Mouse (Mus musculus) layer of hippocampus, postnatal 36 days (tissue): Measurements from ENCODE around the gene Wfikkn2. TPM values are rescaled to one million over a fixed set of nuclear protein-coding genes. Genes with fewer than 3 reads are reported as not detected.
"Not testable (repeated sequence)": the region's sequence is repeated elsewhere in the genome, so short reads cannot be mapped to it uniquely, and the experiment has no call there.

Experiments used
- DNase-seq, 2 experiments: peaks; one replicate each; pipeline ENCODE4 v3.0.0; 2022
- total RNA-seq, 2 experiments: library from RNA; stranded (reverse); gene quantifications; 2 replicates each; pipeline ENCODE4 v1.2.3; 2021

The Wfikkn2 gene
- total RNA-seq, result under 1 TPM; 0.25 to 0.61 TPM

GRCm38 (mm10) chr11:94245955-94246788 lies at the start of gene Wfikkn2:
Wfikkn2 (minus strand) TSS chr11:94246005.
- no peak for DNase-seq

- DNase-seq, result no peak
Measured at GRCm38 (mm10) chr11:94294996-94295845, 49.4 kb upstream of the Wfikkn2 start.

GRCm38 (mm10) chr11:94290062-94290740 lies 44.4 kb upstream of the Wfikkn2 start:
- no peak for DNase-seq

- no peak for DNase-seq
Measured at GRCm38 (mm10) chr11:94287105-94287504, 41.3 kb upstream of the Wfikkn2 start.

- DNase-seq, result no peak
Measured at GRCm38 (mm10) chr11:94285886-94286574, 40.2 kb upstream of the Wfikkn2 start.

- no peak for DNase-seq
Measured at GRCm38 (mm10) chr11:94283536-94284099, 37.8 kb upstream of the Wfikkn2 start.

- no peak for DNase-seq
Measured at GRCm38 (mm10) chr11:94282291-94282690, 36.5 kb upstream of the Wfikkn2 start.

- DNase-seq, result no peak
Measured at GRCm38 (mm10) chr11:94281199-94282181, 35.7 kb upstream of the Wfikkn2 start, which contains the start of gene Gm21885. Gm21885 (plus strand) TSS chr11:94281873.

GRCm38 (mm10) chr11:94276869-94277337 lies 31.1 kb upstream of the Wfikkn2 start:
- peak; percentile 88 to 91 for DNase-seq

- DNase-seq, result no peak
Measured at GRCm38 (mm10) chr11:94275686-94276085, 29.9 kb upstream of the Wfikkn2 start.

GRCm38 (mm10) chr11:94275226-94275625 lies 29.4 kb upstream of the Wfikkn2 start:
- DNase-seq, result no peak

- DNase-seq, result no peak
Measured at GRCm38 (mm10) chr11:94274206-94274867, 28.5 kb upstream of the Wfikkn2 start.

GRCm38 (mm10) chr11:94272960-94273927 lies 27.4 kb upstream of the Wfikkn2 start:
- no peak for DNase-seq

GRCm38 (mm10) chr11:94271015-94271414 lies 25.2 kb upstream of the Wfikkn2 start:
- no peak for DNase-seq

GRCm38 (mm10) chr11:94269906-94270305 lies 24.1 kb upstream of the Wfikkn2 start:
- DNase-seq, result no peak

- DNase-seq, result no peak
Measured at GRCm38 (mm10) chr11:94268761-94269160, 23.0 kb upstream of the Wfikkn2 start.

- DNase-seq, result not testable (repeated sequence)
Measured at GRCm38 (mm10) chr11:94266155-94266554, 20.4 kb upstream of the Wfikkn2 start.

- peak in 1 of 2 experiments; percentile 40 for DNase-seq
Measured at GRCm38 (mm10) chr11:94265134-94265785, 19.5 kb upstream of the Wfikkn2 start.
